Mouse (Mus musculus): ENCODE measurements around the gene Lcmt1. TPM values are rescaled to one million over a fixed set of nuclear protein-coding genes. Genes with fewer than 3 reads are reported as not detected.

The Lcmt1 gene
- total RNA-seq, 2 experiments from 2014 or later, result 19.3 to 24.8 TPM

GRCm38 (mm10) chr7:123356158-123356557, 13.4 kb upstream of the Lcmt1 start:
- intact Hi-C loops (cut with DNase I), result no loop called here
- no peak for DNase-seq

GRCm38 (mm10) chr7:123359101-123359500, 10.5 kb upstream of the Lcmt1 start:
- DNase-seq, result no peak
- intact Hi-C loops (cut with DNase I), result no loop called here

- DNase-seq, result no peak
- intact Hi-C loops (cut with DNase I), result no loop called here
Observed at GRCm38 (mm10) chr7:123360185-123360584, 9.4 kb upstream of the Lcmt1 start.

GRCm38 (mm10) chr7:123361229-123361980, 8.2 kb upstream of the Lcmt1 start:
- DNase-seq, result no peak
- intact Hi-C loops (cut with DNase I), result no loop called here

GRCm38 (mm10) chr7:123362806-123363205, 6.8 kb upstream of the Lcmt1 start:
- DNase-seq, result no peak
- intact Hi-C loops (cut with DNase I), result no loop called here

- intact Hi-C loops (cut with DNase I), result loop anchor here (2.0 kb wide), 1 partner anchor 21 kb away; no protein-coding TSS in a partner anchor
Observed at GRCm38 (mm10) chr7:123363971-123364370, 5.6 kb upstream of the Lcmt1 start.

GRCm38 (mm10) chr7:123365876-123366741, 3.5 kb upstream of the Lcmt1 start:
- intact Hi-C loops (cut with DNase I), result loop anchor here (2.0 to 5.0 kb wide), 3 partner anchors 23 to 69 kb away; no protein-coding TSS in a partner anchor
- DNase-seq, result no peak

More at GRCm38 (mm10) chr7:123363971-123364370, 5.6 kb upstream of the Lcmt1 start:
- DNase-seq, result no peak

GRCm38 (mm10) chr7:123366806-123367205, 2.8 kb upstream of the Lcmt1 start:
- no peak for DNase-seq
- intact Hi-C loops (cut with DNase I), result loop anchor here (5.0 kb wide), 2 partner anchors 35 to 70 kb away; no protein-coding TSS in a partner anchor

GRCm38 (mm10) chr7:123367218-123368150, 2.1 kb upstream of the Lcmt1 start:
- no peak for DNase-seq
- intact Hi-C loops (cut with DNase I), result loop anchor here (5.0 kb wide), 2 partner anchors 35 to 70 kb away; no protein-coding TSS in a partner anchor

- no peak for DNase-seq
- intact Hi-C loops (cut with DNase I), result loop anchor here (5.0 kb wide), 2 partner anchors 36 to 71 kb away; no protein-coding TSS in a partner anchor
Observed at GRCm38 (mm10) chr7:123368187-123368586, 1.4 kb upstream of the Lcmt1 start.

GRCm38 (mm10) chr7:123368778-123369746, 522 bp upstream of the Lcmt1 start:
- DNase-seq, result peak in 1 of 2 experiments; percentile 56
- intact Hi-C loops (cut with DNase I), result loop anchor here (5.0 kb wide), 2 partner anchors 37 to 72 kb away; no protein-coding TSS in a partner anchor

GRCm38 (mm10) chr7:123370700-123371099, 1.1 kb downstream of the Lcmt1 start:
- DNase-seq, result no peak
- intact Hi-C loops (cut with DNase I), result no loop called here

GRCm38 (mm10) chr7:123371501-123371900, 1.9 kb downstream of the Lcmt1 start:
- intact Hi-C loops (cut with DNase I), result no loop called here
- DNase-seq, result no peak

GRCm38 (mm10) chr7:123377443-123378400, 8.1 kb downstream of the Lcmt1 start:
- DNase-seq, result peak; percentile 87
- intact Hi-C loops (cut with DNase I), result loop anchor here (5.0 kb wide), 1 partner anchor 35 kb away; no protein-coding TSS in a partner anchor

- intact Hi-C loops (cut with DNase I), result no loop called here
- no peak for DNase-seq
Observed at GRCm38 (mm10) chr7:123385693-123386407, 16.3 kb downstream of the Lcmt1 start.

- intact Hi-C loops (cut with DNase I), result no loop called here
- DNase-seq, result no peak
Observed at GRCm38 (mm10) chr7:123389686-123390280, 20.2 kb downstream of the Lcmt1 start.

GRCm38 (mm10) chr7:123394271-123394670, 24.7 kb downstream of the Lcmt1 start:
- intact Hi-C loops (cut with DNase I), result no loop called here
- no peak for DNase-seq

Measured in heart, postnatal 36 days (tissue).